Mouse (Mus musculus): ENCODE data around the gene Skap1. TPM values are rescaled to one million over a fixed set of nuclear protein-coding genes. Genes with fewer than 3 reads are reported as not detected.

Skap1 gene
- total RNA-seq, 2 experiments from 2014 or later, result 0.46 TPM; not detected in 1

Other genes starting within 250 kb of the Skap1 start
- gene Hoxb9, start 193.1 kb upstream of the Skap1 start, total RNA-seq (2015), result not detected in 2 replicates
- gene Hoxb9, start 193.1 kb upstream of the Skap1 start, total RNA-seq (2017), result not detected in 2 replicates
- gene Hoxb8, start 182.7 kb upstream of the Skap1 start, total RNA-seq (2015), result not detected in 2 replicates
- not detected in 2 replicates for gene Hoxb8, start 182.7 kb upstream of the Skap1 start, total RNA-seq (2017)
- gene Hoxb7, start 178.0 kb upstream of the Skap1 start, total RNA-seq (2015), result not detected in 2 replicates
- not detected in 2 replicates for gene Hoxb7, start 178.0 kb upstream of the Skap1 start, total RNA-seq (2017)
- not detected in 2 replicates for gene Hoxb6, start 172.1 kb upstream of the Skap1 start, total RNA-seq (2015)
- gene Hoxb6, start 172.1 kb upstream of the Skap1 start, total RNA-seq (2017), result 0.30 TPM in 1 of 2 replicates, not detected in the other
- 0.07 and 0.44 TPM in 2 replicates for gene Hoxb5, start 161.3 kb upstream of the Skap1 start, total RNA-seq (2015)
- gene Hoxb5, start 161.3 kb upstream of the Skap1 start, total RNA-seq (2017), result 0.14 TPM in 1 of 2 replicates, not detected in the other
- gene Hoxb4, start 146.3 kb upstream of the Skap1 start, total RNA-seq (2015), result 1.7 and 2.7 TPM in 2 replicates
- 1.5 and 2.2 TPM in 2 replicates for gene Hoxb4, start 146.3 kb upstream of the Skap1 start, total RNA-seq (2017)
- 1.2 and 1.6 TPM in 2 replicates for gene Hoxb3, start 141.3 kb upstream of the Skap1 start, total RNA-seq (2015)
- 0.83 and 1.3 TPM in 2 replicates for gene Hoxb3, start 141.3 kb upstream of the Skap1 start, total RNA-seq (2017)
- 0.07 and 0.49 TPM in 2 replicates for gene Hoxb2, start 114.1 kb upstream of the Skap1 start, total RNA-seq (2015)
- 0.12 and 0.14 TPM in 2 replicates for gene Hoxb2, start 114.1 kb upstream of the Skap1 start, total RNA-seq (2017)
- not detected in 2 replicates for gene Hoxb1, start 98.8 kb upstream of the Skap1 start, total RNA-seq (2015)
- not detected in 2 replicates for gene Hoxb1, start 98.8 kb upstream of the Skap1 start, total RNA-seq (2017)

Data from megakaryocyte progenitor cell, adult 5-6 weeks (primary cell).